Mouse (Mus musculus): ENCODE results near the gene Hormad1.

DNA sequence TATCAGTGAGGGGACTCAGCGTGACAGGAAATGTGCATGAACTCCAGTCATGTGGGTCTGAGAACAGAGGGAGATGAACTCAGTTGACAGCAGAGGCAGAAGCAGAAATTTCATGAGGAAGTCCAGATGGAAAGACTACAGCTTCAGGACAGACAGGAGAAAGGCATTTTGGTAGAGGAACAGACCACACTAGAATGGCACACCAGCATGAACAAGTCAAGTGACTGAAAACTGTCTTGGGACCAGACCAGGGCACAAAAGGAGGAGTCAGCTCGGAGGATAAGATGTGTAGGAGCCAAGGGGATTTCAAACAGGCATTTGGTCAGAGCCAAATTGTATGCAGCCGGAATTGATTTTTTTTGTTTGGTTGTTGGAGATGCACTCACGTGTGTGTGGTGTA is 76.2 kb downstream of the Hormad1 start:
- TF ChIP-seq POLR2AphosphoS2 (IDR thresholded peaks at IDR 0.05; ENCODE audit: insufficient read length, low read depth) (no peak), POLR2A (IDR thresholded peaks at IDR 0.05; ENCODE audit: insufficient read length, low read depth) (no peak), MYOG (IDR thresholded peaks at IDR 0.05; ENCODE audit: control insufficient read depth in 1 of 3, insufficient read depth in 1 of 3, insufficient read length in 2 of 3, low read depth in 2 of 3) (no peak), USF1 (IDR thresholded peaks at IDR 0.05; ENCODE audit: low read depth) (no peak)

Data from myocyte (in vitro differentiated cells).